Mouse (Mus musculus): Measurements from ENCODE around the gene Pnisr. TPM values are rescaled to one million over a fixed set of nuclear protein-coding genes. Genes with fewer than 3 reads are reported as not detected.

The Pnisr gene
- polyA plus RNA-seq, 2 experiments, result 29.0 to 50.6 TPM

- Histone ChIP-seq H3K27ac (no peak overlapping the region), H3K27me3 (ENCODE audit: control insufficient read depth, insufficient read depth, low read length) (no peaks in the 10 kb centered on the region), H3K9ac (replicated peaks) (no peak overlapping the region), H3K4me3 (ENCODE audit: insufficient read depth in 1 of 2, low read depth in 2 of 2, low read length in 2 of 2) (no peak overlapping the region), H3K36me3 (replicated peaks; ENCODE audit: control insufficient read depth, insufficient read depth, low read depth) (no peaks in the 10 kb centered on the region), H3K9me3 (ENCODE audit: control insufficient read depth, low read length) (no peaks in the 10 kb centered on the region), H3K4me2 (ENCODE audit: low read depth) (no peak overlapping the region), H3K4me1 (replicated peaks; ENCODE audit: control insufficient read depth in 2 of 2, insufficient read depth in 2 of 2, low read length in 1 of 2) (peaks cover 2 to 8% of the 10 kb centered on the region in 2 experiments; a peak in 3 of 4 replicates)
- TF ChIP-seq CTCF (IDR thresholded peaks at IDR 0.05; ENCODE audit: low read depth) (no peak), EP300 (IDR thresholded peaks at IDR 0.05; ENCODE audit: low read depth) (no peak)
- DNase-seq (ENCODE audit: low read depth in 3 of 3, low spot score in 3 of 3), result no peak
- no peak for ATAC-seq (ENCODE audit: insufficient read depth)
- WGBS (ENCODE audit: insufficient replicate concordance), result 74% methylated on average over 8 of the region's 8 CpGs
Measured at GRCm38 (mm10) chr4:21885831-21886230, 38.4 kb downstream of the Pnisr start.

Other genes with a start within 250 kb of the Pnisr start
- gene Prdm13, start 161.6 kb upstream of the Pnisr start, polyA plus RNA-seq (2012; rRNA removed), result not detected in 2 replicates
- gene Prdm13, start 161.6 kb upstream of the Pnisr start, polyA plus RNA-seq (2014; fragmentation: Nextera tagmentation; extraction: Ambion mirVana), result not detected in 2 replicates
- gene Ccnc, start 119.9 kb upstream of the Pnisr start, polyA plus RNA-seq (2012; rRNA removed), result 4.8 and 6.4 TPM in 2 replicates
- gene Ccnc, start 119.9 kb upstream of the Pnisr start, polyA plus RNA-seq (2014; fragmentation: Nextera tagmentation; extraction: Ambion mirVana), result 23.0 and 25.3 TPM in 2 replicates
- 6.8 and 9.8 TPM in 2 replicates for gene Usp45, start 80.4 kb upstream of the Pnisr start, polyA plus RNA-seq (2012; rRNA removed)
- gene Usp45, start 80.4 kb upstream of the Pnisr start, polyA plus RNA-seq (2014; fragmentation: Nextera tagmentation; extraction: Ambion mirVana), result 15.1 and 16.3 TPM in 2 replicates
- 4.3 and 8.0 TPM in 2 replicates for gene Tstd3, start 80.4 kb upstream of the Pnisr start, polyA plus RNA-seq (2012; rRNA removed)
- 15.0 and 16.2 TPM in 2 replicates for gene Tstd3, start 80.4 kb upstream of the Pnisr start, polyA plus RNA-seq (2014; fragmentation: Nextera tagmentation; extraction: Ambion mirVana)
- 2.6 and 3.8 TPM in 2 replicates for gene Coq3, start 32.1 kb downstream of the Pnisr start, polyA plus RNA-seq (2012; rRNA removed)
- gene Coq3, start 32.1 kb downstream of the Pnisr start, polyA plus RNA-seq (2014; fragmentation: Nextera tagmentation; extraction: Ambion mirVana), result 8.8 and 9.4 TPM in 2 replicates
- gene Faxc, start 83.7 kb downstream of the Pnisr start, polyA plus RNA-seq (2012; rRNA removed), result 0.07 and 0.09 TPM in 2 replicates
- 0.11 TPM in 1 of 2 replicates, not detected in the other for gene Faxc, start 83.7 kb downstream of the Pnisr start, polyA plus RNA-seq (2014; fragmentation: Nextera tagmentation; extraction: Ambion mirVana)

Data from liver, embryonic 14.5 days (tissue).